Mouse (Mus musculus): ENCODE results near the gene Tmem132c. TPM values are rescaled to one million over a fixed set of nuclear protein-coding genes. Genes with fewer than 3 reads are reported as not detected.

Tmem132c gene
- polyA plus RNA-seq (2014; fragmentation: Illumina TruSeq; extraction: RNeasy Lipid Tissue Mini Kit (QIAGEN cat#74804); ENCODE audit: low read depth, low replicate concordance), result 0.83 TPM

DNA sequence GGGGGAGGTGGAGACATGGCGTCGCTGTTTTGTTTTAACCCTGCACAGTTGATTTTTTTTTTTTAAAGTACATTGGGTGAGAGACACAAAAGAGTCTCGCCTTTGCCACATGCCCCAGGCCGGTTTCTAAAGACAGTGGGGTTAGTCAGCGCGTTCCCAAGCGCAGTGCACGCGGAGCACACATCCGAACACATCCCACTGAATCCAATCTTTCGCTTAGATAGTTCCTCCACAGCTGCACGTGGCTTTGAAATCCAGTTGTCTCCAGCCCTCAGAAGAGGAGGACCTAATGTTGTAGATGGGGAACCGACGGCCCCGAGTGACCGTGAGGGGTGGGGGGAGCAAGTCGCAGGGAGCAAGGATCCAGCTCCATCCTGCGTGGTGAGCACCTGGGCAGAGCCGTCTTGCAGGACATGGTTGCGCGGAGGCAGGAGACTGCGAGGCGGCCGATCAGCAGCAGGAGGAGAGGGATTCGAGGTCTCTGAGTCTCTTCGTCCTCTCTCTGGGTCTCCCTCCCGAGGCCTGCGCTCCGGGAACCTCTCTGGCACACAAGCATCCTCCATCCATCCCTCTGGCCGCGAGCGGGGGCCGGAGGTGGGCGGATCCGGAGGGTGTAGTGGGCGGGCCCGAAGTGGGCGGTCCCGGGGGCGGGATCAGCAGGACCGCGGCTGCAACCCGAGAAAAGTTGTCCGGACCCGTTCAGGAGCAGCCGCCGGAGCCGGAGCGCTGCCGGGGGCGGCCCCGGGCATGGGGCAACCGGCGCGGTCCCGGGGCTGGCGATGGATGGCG is at the start of gene Tmem132c:
Tmem132c (plus strand) TSS at position 673 of the 789 bp plus-strand sequence.

Data from testis, adult 10 weeks (tissue).